Mouse (Mus musculus): ENCODE data around the gene Prkar2b. TPM values are rescaled to one million over a fixed set of nuclear protein-coding genes. Genes with fewer than 3 reads are reported as not detected.
A peak's percentile ranks its signal among the peaks of the same experiment; 100 is the strongest.

Gene Prkar2b
- total and polyA plus RNA-seq, 3 experiments, result 15.7 to 154 (median 34.1) TPM

DNA sequence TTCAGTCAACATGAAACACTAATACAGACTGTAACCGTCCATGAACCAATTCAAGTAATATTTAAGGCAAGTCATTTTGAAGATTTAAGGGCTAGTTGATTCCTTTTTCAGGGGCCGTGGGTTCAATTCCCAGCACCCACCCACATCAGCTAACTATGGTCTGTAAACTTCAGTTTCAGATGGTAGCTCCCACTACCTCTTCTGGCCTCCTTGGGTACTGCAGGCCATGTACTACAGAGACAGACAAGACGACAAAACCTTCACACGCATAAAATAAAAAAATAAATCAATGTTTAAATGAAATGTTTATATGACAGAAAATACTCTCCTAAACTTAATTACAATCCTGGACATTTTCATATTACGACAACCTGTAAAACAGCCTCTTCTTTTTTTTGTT is 113.6 kb downstream of the Prkar2b start:
- Histone ChIP-seq H3K4me1 (ENCODE audit: control insufficient read depth in 1 of 2, insufficient read depth in 2 of 2, low read length in 2 of 2) (peaks cover 14% of the 10 kb centered on the region in 2 experiments), H3K36me3 (ENCODE audit: control insufficient read depth in 1 of 2, insufficient read depth in 2 of 2, low read length in 2 of 2) (peaks cover 0 to 36% of the 10 kb centered on the region in 2 experiments; a peak in 2 of 4 replicates), H3K27me3 (ENCODE audit: control insufficient read depth in 1 of 2, insufficient read depth in 2 of 2, low read length in 2 of 2) (no peaks in the 10 kb centered on the region), H3K79me2 (ENCODE audit: control insufficient read depth, insufficient read depth, low read length, poor library complexity) (peaks cover 9% of the 10 kb centered on the region; the same call in 1 of the 2 replicates), H3K27ac (ENCODE audit: control insufficient read depth, low read depth, low read length) (no peak overlapping the region), H3K9ac (ENCODE audit: control insufficient read depth, low read depth, low read length, poor library complexity, severe bottlenecking) (no peak overlapping the region), H3K4me3 (ENCODE audit: control insufficient read depth in 1 of 2, insufficient read depth in 1 of 2, low read depth in 2 of 2, low read length in 2 of 2) (no peak overlapping the region), H3K9me3 (replicated peaks; ENCODE audit: insufficient read depth, low read length) (no peaks in the 10 kb centered on the region)
- peak; percentile 39 for TF ChIP-seq RAD21 (IDR thresholded peaks at IDR 0.05; ENCODE audit: low read depth, low read length)
- TF ChIP-seq SMC3 (IDR thresholded peaks at IDR 0.05; ENCODE audit: low read depth, low read length), result peak; percentile 44
- no peak for TF ChIP-seq RCOR1 (IDR thresholded peaks at IDR 0.05; ENCODE audit: low read depth, low read length)
- peak; percentile 18; the same call in 1 of the 2 replicates for TF ChIP-seq ZC3H11A (IDR thresholded peaks at IDR 0.05; ENCODE audit: low read depth, low read length)
- TF ChIP-seq CTCF (IDR thresholded peaks at IDR 0.05 in 2 of 3, conservative IDR thresholded peaks at IDR 0.05 in 1 of 3; ENCODE audit: control insufficient read depth in 1 of 3, insufficient read depth in 1 of 3, low read depth in 2 of 3, low read length in 3 of 3, poor library complexity in 1 of 3, severe bottlenecking in 1 of 3), result peak; percentile 28 to 50 (median 47); a peak in 5 of 6 replicates
- TF ChIP-seq TCF12 (IDR thresholded peaks at IDR 0.05; ENCODE audit: low read depth, low read length), result no peak
- DNase-seq (ENCODE audit: low read depth, low spot score), result peak; percentile 67

DNA sequence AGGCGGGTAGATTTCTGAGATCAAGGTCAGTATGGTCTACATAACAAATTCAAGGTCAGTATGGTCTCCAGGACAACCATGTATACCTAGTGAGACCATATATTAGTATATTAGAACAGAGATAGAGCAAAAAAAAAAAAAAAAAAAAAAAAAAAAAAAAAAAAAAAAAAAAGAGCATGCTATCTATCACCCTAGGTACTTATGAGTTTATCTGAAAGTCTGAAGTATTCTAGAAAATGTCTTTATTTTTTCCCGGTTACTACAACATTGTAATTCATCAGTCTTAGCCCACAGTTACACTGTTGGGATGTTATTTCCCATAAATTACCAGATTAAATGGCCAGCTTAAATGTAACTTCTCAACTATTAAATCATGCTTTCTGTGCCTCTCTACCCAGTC is 116.7 kb downstream of the Prkar2b start:
- no peak for TF ChIP-seq MAFK (IDR thresholded peaks at IDR 0.05; ENCODE audit: borderline replicate concordance, low read depth, low read length)
- TF ChIP-seq ZNF384 (IDR thresholded peaks at IDR 0.05; ENCODE audit: low read depth, low read length), result peak; percentile 92
- no peak for TF ChIP-seq ZKSCAN1 (IDR thresholded peaks at IDR 0.05; ENCODE audit: low read depth, low read length)
- no peak for TF ChIP-seq MEF2A (IDR thresholded peaks at IDR 0.05; ENCODE audit: extremely low read depth, insufficient replicate concordance, low read depth, low read length, poor library complexity, severe bottlenecking)
- Histone ChIP-seq H3K4me3 (ENCODE audit: control insufficient read depth in 1 of 2, insufficient read depth in 1 of 2, low read depth in 2 of 2, low read length in 2 of 2) (no peak overlapping the region), H3K9ac (ENCODE audit: control insufficient read depth, low read depth, low read length, poor library complexity, severe bottlenecking) (no peak overlapping the region), H3K9me3 (replicated peaks; ENCODE audit: insufficient read depth, low read length) (no peaks in the 10 kb centered on the region), H3K27ac (ENCODE audit: control insufficient read depth, low read depth, low read length) (no peak overlapping the region), H3K27me3 (ENCODE audit: control insufficient read depth in 1 of 2, insufficient read depth in 2 of 2, low read length in 2 of 2) (no peaks in the 10 kb centered on the region), H3K36me3 (ENCODE audit: control insufficient read depth in 1 of 2, insufficient read depth in 2 of 2, low read length in 2 of 2) (peaks cover 7 to 36% of the 10 kb centered on the region in 2 experiments), H3K4me1 (ENCODE audit: control insufficient read depth in 1 of 2, insufficient read depth in 2 of 2, low read length in 2 of 2) (peaks cover 14% of the 10 kb centered on the region in 2 experiments), H3K79me2 (ENCODE audit: control insufficient read depth, insufficient read depth, low read length, poor library complexity) (peaks cover 8% of the 10 kb centered on the region; the same call in 1 of the 2 replicates)
- no peak for DNase-seq (ENCODE audit: low read depth, low spot score)

DNA sequence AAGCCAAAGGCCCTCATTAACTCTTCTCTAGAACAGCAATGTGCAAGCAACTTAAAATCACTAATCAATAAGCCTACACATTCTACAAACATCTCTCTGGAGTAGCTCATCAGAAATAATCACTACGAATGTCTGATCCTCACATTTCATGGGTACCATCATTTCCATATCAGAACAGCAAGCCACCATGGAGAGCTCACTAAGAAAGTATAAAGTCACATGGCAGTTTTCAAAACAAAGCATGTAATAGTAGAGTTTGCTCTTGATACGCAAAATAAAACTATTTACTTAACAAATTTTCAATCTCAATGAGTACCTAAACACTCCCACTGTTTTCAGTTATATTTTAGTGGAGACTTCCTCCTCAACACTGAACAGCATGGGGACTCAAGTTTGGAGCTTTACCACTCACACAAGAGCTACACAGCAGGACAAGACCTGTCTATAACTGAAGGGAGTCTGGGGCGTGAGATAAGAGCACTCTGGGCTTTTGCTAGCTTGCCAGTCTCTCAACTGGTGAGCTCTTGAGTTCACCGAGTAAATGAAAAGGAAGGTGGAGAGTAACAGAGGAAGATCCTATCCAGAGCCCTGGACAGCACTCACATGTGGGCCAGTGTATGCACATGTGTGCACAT is 118.0 kb downstream of the Prkar2b start:
- no peak overlapping the region for H3K9ac ChIP-seq (ENCODE audit: control insufficient read depth, low read depth, low read length, poor library complexity, severe bottlenecking)
- no peak overlapping the region for H3K4me3 ChIP-seq (ENCODE audit: control insufficient read depth in 1 of 2, insufficient read depth in 1 of 2, low read depth in 2 of 2, low read length in 2 of 2)
- H3K4me1 ChIP-seq (ENCODE audit: control insufficient read depth in 1 of 2, insufficient read depth in 2 of 2, low read length in 2 of 2), result peaks cover 14 to 18% of the 10 kb centered on the region in 2 experiments
- H3K9me3 ChIP-seq (replicated peaks; ENCODE audit: insufficient read depth, low read length), result no peaks in the 10 kb centered on the region
- no peaks in the 10 kb centered on the region for H3K27me3 ChIP-seq (ENCODE audit: control insufficient read depth in 1 of 2, insufficient read depth in 2 of 2, low read length in 2 of 2)
- H3K79me2 ChIP-seq (ENCODE audit: control insufficient read depth, insufficient read depth, low read length, poor library complexity), result 0 out of 2 replicates have a peak, but pooled peaks cover 2% of the 10 kb centered on the region
- peaks cover 9 to 43% of the 10 kb centered on the region in 2 experiments for H3K36me3 ChIP-seq (ENCODE audit: control insufficient read depth in 1 of 2, insufficient read depth in 2 of 2, low read length in 2 of 2)
- DNase-seq (ENCODE audit: low read depth, low spot score), result peak; percentile 89
- H3K27ac ChIP-seq (ENCODE audit: control insufficient read depth, low read depth, low read length), result peak overlapping the region; percentile 51; the same call in 1 of the 2 replicates
- TF ChIP-seq POLR2AphosphoS2 (IDR thresholded peaks at IDR 0.05; ENCODE audit: low read length), result no peak
- peak; percentile 78 for TF ChIP-seq TCF12 (IDR thresholded peaks at IDR 0.05; ENCODE audit: low read depth, low read length)
- no peak; a peak in 1 of 4 replicates for TF ChIP-seq POLR2A (IDR thresholded peaks at IDR 0.05; ENCODE audit: control insufficient read depth in 1 of 2, insufficient read depth in 1 of 2, low read depth in 1 of 2, low read length in 2 of 2, poor library complexity in 1 of 2)
- TF ChIP-seq MXI1 (IDR thresholded peaks at IDR 0.05; ENCODE audit: low read depth, low read length), result peak; percentile 97
- TF ChIP-seq CTCF (IDR thresholded peaks at IDR 0.05 in 2 of 3, conservative IDR thresholded peaks at IDR 0.05 in 1 of 3; ENCODE audit: control insufficient read depth in 1 of 3, insufficient read depth in 1 of 3, low read depth in 2 of 3, low read length in 3 of 3, poor library complexity in 1 of 3, severe bottlenecking in 1 of 3), result no peak
- TF ChIP-seq MAX (IDR thresholded peaks at IDR 0.05; ENCODE audit: low read length), result peak; percentile 79
- TF ChIP-seq JUND (IDR thresholded peaks at IDR 0.05; ENCODE audit: low read depth, low read length), result no peak
- no peak for TF ChIP-seq ZC3H11A (IDR thresholded peaks at IDR 0.05; ENCODE audit: low read depth, low read length)
- no peak; the same call in 1 of the 2 replicates for TF ChIP-seq RAD21 (IDR thresholded peaks at IDR 0.05; ENCODE audit: low read depth, low read length)
- 0 out of 2 replicates have a peak, but pooled peaks have one; percentile 29 for TF ChIP-seq USF1 (IDR thresholded peaks at IDR 0.05; ENCODE audit: low read depth, low read length)
- TF ChIP-seq ETS1 (IDR thresholded peaks at IDR 0.05; ENCODE audit: low read depth, low read length), result peak; percentile 30; the same call in 1 of the 2 replicates
- TF ChIP-seq GABPA (IDR thresholded peaks at IDR 0.05; ENCODE audit: low read depth, low read length), result no peak
- no peak for TF ChIP-seq TBP (IDR thresholded peaks at IDR 0.05; ENCODE audit: low read depth, low read length)
- TF ChIP-seq SMC3 (IDR thresholded peaks at IDR 0.05; ENCODE audit: low read depth, low read length), result no peak
- TF ChIP-seq ZMIZ1 (IDR thresholded peaks at IDR 0.05; ENCODE audit: low read depth, low read length), result no peak
- no peak for TF ChIP-seq USF2 (IDR thresholded peaks at IDR 0.05; ENCODE audit: borderline replicate concordance in 1 of 2, insufficient read depth in 1 of 2, low read depth in 1 of 2, low read length in 2 of 2)
- TF ChIP-seq ZKSCAN1 (IDR thresholded peaks at IDR 0.05; ENCODE audit: low read depth, low read length), result no peak
- no peak for TF ChIP-seq NRF1 (IDR thresholded peaks at IDR 0.05; ENCODE audit: insufficient read depth, low read depth, low read length, poor library complexity, severe bottlenecking)

Data from MEL (cell line).